Mouse (Mus musculus) limb, embryonic 12.5 days (tissue): ENCODE measurements around the gene Shroom1. TPM values are rescaled to one million over a fixed set of nuclear protein-coding genes. Genes with fewer than 3 reads are reported as not detected.
A peak's percentile ranks its signal among the peaks of the same experiment; 100 is the strongest.

Experiments
- ATAC-seq: fragments of 200-750 bp; cut with Nextera tagmentation; 2 replicates; pipeline ENCODE4 v1.8.0; 2017; ENCODE audit warnings: low read depth, moderate TSS enrichment; ENCODE audit not compliant: insufficient number of reproducible peaks, insufficient read depth, low FRiP score, low TSS enrichment
- H3K27ac ChIP-seq: fragments of 300-500 bp; sonication (generic); 2 replicates; pipeline ENCODE4 v1.5.1; 2016; ENCODE audit warnings: mild to moderate bottlenecking, moderate library complexity
- H3K27me3 ChIP-seq: fragments of 300-500 bp; sonication (generic); 2 replicates; pipeline ENCODE4 v1.6.1; 2016; ENCODE audit warnings: mild to moderate bottlenecking, moderate library complexity
- H3K36me3 ChIP-seq: fragments of 300-500 bp; sonication (generic); 2 replicates; pipeline ENCODE4 v1.6.1; 2016; ENCODE audit warnings: mild to moderate bottlenecking, moderate library complexity
- H3K4me1 ChIP-seq: fragments of 300-500 bp; sonication (generic); replicated peaks from 2 replicates; pipeline ENCODE4 v1.6.1; 2016
- H3K4me2 ChIP-seq: fragments of 300-500 bp; sonication (generic); 2 replicates; pipeline ENCODE4 v1.6.1; 2016; ENCODE audit warnings: mild to moderate bottlenecking, moderate library complexity
- H3K4me3 ChIP-seq: fragments of 300-500 bp; sonication (generic); replicated peaks from 2 replicates; pipeline ENCODE4 v1.5.1; 2016; ENCODE audit warnings: mild to moderate bottlenecking
- H3K9ac ChIP-seq: fragments of 300-500 bp; sonication (generic); replicated peaks from 2 replicates; pipeline ENCODE4 v1.6.1; 2016; ENCODE audit warnings: mild to moderate bottlenecking, moderate library complexity
- H3K9me3 ChIP-seq: fragments of 300-500 bp; sonication (generic); 2 replicates; pipeline ENCODE4 v1.6.1; 2016; ENCODE audit warnings: mild to moderate bottlenecking, moderate library complexity
- WGBS: fragments of 180-500 bp; shearing (Covaris S2); methylation state at CpG from one replicate; pipeline ENCODE4 v1.1.7; 2016; 5-methylcytosine and 5-hydroxymethylcytosine counted together
- polyA plus RNA-seq: library from polyadenylated mRNA; unstranded; fragments of >200 nt; fragmentation: Nextera tagmentation; extraction: Ambion mirVana; gene quantifications from 2 replicates; pipeline ENCODE4 v1.2.1, GENCODE M21; 2016

Shroom1 gene
- polyA plus RNA-seq, 1 experiment from 2014 or later = 6.8 TPM

- ATAC-seq = no peak
- 0 out of 2 replicates have a peak, but pooled peaks cover 4% of the 10 kb centered on the region for H3K9me3 ChIP-seq
- H3K4me3 ChIP-seq = no peak overlapping the region
- H3K27ac ChIP-seq = no peak overlapping the region
- H3K27me3 ChIP-seq = peaks cover 68% of the 10 kb centered on the region
- 67% methylated on average over 4 of the region's 4 CpGs for WGBS
- no peak overlapping the region for H3K9ac ChIP-seq
- H3K4me1 ChIP-seq = peaks cover 18% of the 10 kb centered on the region
- H3K36me3 ChIP-seq = no peaks in the 10 kb centered on the region
- H3K4me2 ChIP-seq = no peak overlapping the region
Measured at GRCm38 (mm10) chr11:53481088-53481730, 24.2 kb downstream of the Shroom1 start.

- H3K9ac ChIP-seq = no peak overlapping the region
- no peak for ATAC-seq
- no peak overlapping the region for H3K27ac ChIP-seq
- peaks cover 31% of the 10 kb centered on the region for H3K4me1 ChIP-seq
- H3K36me3 ChIP-seq = no peaks in the 10 kb centered on the region
- H3K4me3 ChIP-seq = no peak overlapping the region
- 77% methylated on average over 9 of the region's 9 CpGs for WGBS
- peaks cover 72% of the 10 kb centered on the region for H3K27me3 ChIP-seq
- H3K4me2 ChIP-seq = no peak overlapping the region
- H3K9me3 ChIP-seq = 0 out of 2 replicates have a peak, but pooled peaks cover 4% of the 10 kb centered on the region
Measured at GRCm38 (mm10) chr11:53483159-53483891, 26.3 kb downstream of the Shroom1 start.

DNA sequence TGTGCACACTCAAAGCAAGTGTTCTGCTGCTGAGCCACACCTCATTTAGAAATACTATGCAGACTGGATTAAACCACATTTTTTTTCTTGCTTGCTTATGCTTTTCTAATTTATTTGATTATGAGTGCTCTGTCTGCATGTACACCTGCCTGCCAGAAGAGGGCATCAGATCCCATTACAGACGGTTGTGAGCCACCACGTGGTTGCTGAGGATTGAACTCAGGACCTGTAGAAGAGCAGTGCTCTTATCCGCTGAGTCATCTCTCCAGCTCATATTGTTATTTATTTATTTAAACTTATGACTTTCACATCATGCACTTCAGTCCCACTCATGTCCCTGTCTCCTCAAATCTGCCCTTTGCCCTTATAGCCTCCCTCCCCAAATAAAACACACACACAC, 28.7 kb downstream of the Shroom1 start:
- peaks cover 14% of the 10 kb centered on the region for H3K4me1 ChIP-seq
- no peak overlapping the region for H3K27ac ChIP-seq
- 0 out of 2 replicates have a peak, but pooled peaks cover 4% of the 10 kb centered on the region for H3K9me3 ChIP-seq
- ATAC-seq = no peak
- 45% methylated on average over 3 of the region's 3 CpGs for WGBS
- H3K36me3 ChIP-seq = no peaks in the 10 kb centered on the region
- H3K4me2 ChIP-seq = no peak overlapping the region
- no peak overlapping the region for H3K9ac ChIP-seq
- H3K27me3 ChIP-seq = peaks cover 48% of the 10 kb centered on the region
- no peak overlapping the region for H3K4me3 ChIP-seq

DNA sequence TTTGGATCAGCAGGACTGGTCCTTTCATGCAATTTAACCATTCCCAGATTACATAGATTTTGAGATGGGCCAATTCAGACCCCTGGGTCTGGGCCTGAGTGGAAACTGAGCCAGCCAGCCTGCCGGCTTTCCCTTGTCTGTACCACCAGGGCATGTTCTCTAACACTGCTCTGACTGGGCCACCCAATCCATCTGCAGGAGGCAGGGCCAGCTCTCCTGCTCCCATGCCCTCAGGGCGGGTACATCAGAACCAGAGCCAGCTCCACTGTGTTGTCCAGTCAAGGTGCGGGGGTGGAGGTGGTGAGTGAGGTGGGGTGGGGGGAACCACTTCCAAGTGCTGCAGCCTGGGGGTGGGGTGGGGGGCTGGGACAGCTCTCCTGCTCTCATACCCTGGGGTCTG, 29.3 kb downstream of the Shroom1 start:
- H3K36me3 ChIP-seq = no peaks in the 10 kb centered on the region
- H3K27me3 ChIP-seq = peaks cover 42% of the 10 kb centered on the region
- 0 out of 2 replicates have a peak, but pooled peaks cover 4% of the 10 kb centered on the region for H3K9me3 ChIP-seq
- no peak for ATAC-seq
- 46% methylated on average over 3 of the region's 3 CpGs for WGBS
- peak overlapping the region; percentile 57; the same call in 1 of the 2 replicates for H3K4me2 ChIP-seq
- H3K27ac ChIP-seq = no peak overlapping the region
- no peak overlapping the region for H3K9ac ChIP-seq
- H3K4me1 ChIP-seq = peaks cover 14% of the 10 kb centered on the region
- no peak overlapping the region for H3K4me3 ChIP-seq

DNA sequence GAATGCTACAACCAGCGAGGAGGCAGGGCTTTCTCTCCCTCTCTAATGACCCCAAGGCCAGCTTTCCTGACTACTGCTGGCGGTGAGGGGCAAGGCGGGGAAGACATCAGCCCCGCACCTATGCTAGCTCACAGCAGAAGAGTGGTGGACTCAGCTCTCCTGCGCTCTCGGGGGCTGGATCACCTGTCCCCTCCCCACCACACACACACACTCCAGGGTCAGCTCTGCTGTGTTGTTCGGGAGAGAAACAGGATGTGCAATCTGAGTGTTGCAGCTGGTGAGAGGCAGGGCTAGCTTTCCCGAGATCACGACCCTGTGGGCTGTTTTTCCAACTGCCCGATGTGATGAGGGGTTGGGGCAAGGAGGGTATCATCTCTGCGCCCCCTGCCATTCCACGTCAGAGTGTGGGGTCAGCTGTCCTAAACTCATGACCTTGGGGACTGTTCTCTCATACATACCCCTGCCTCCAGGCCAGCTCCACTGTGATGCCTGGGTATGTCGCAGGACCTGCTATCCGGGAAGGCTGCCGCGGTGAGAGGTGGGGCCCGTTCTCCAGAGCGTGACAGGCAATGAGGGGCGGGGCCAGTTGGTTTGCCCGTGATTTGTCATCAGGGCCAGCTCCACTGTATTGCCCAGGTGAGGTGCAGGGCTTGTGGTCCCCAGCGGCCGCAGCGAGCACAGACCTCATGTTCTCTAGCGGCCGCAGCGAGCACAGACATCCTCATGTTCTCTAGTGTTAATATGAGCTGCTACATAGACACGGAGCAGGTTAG, 30.0 kb downstream of the Shroom1 start:
- 6% methylated on average over 27 of the region's 27 CpGs for WGBS
- Histone ChIP-seq H3K36me3 (no peaks in the 10 kb centered on the region), H3K4me2 (peak overlapping the region; percentile 57), H3K27ac (no peak overlapping the region), H3K4me3 (peak overlapping the region; percentile 30), H3K9me3 (0 out of 2 replicates have a peak, but pooled peaks cover 4% of the 10 kb centered on the region), H3K9ac (no peak overlapping the region), H3K4me1 (peaks cover 17% of the 10 kb centered on the region), H3K27me3 (peaks cover 35% of the 10 kb centered on the region)
- ATAC-seq = peak; percentile 64

DNA sequence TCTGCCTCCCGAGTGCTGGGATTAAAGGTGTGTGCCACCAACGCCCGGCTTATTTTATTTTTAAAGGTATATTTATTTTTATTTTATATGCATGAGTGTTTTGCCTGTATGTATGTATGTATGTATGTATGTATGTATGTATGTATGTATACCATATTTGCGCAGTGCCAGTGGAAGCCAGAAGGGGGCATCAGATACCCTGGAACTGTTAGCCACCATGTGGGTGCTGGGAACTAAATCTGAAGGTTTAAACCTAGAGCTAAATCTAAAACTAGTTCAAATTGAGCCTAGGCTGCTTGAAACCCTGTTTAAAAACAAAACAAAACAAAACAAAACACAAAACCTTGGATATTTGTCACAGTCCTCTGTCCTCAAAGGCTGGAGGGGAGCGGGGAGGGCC, 32.0 kb downstream of the Shroom1 start:
- ATAC-seq = no peak
- 98% methylated on average over 5 of the region's 5 CpGs for WGBS
- Histone ChIP-seq H3K4me2 (no peak overlapping the region), H3K27me3 (peaks cover 24% of the 10 kb centered on the region), H3K36me3 (no peaks in the 10 kb centered on the region), H3K27ac (no peak overlapping the region), H3K9ac (no peak overlapping the region), H3K4me3 (no peak overlapping the region), H3K4me1 (peaks cover 18% of the 10 kb centered on the region), H3K9me3 (0 out of 2 replicates have a peak, but pooled peaks cover 4% of the 10 kb centered on the region)

- H3K4me3 ChIP-seq = no peak overlapping the region
- H3K27ac ChIP-seq = no peak overlapping the region
- H3K9me3 ChIP-seq = 0 out of 2 replicates have a peak, but pooled peaks cover 4% of the 10 kb centered on the region
- H3K36me3 ChIP-seq = no peaks in the 10 kb centered on the region
- peaks cover 24% of the 10 kb centered on the region for H3K27me3 ChIP-seq
- H3K9ac ChIP-seq = no peak overlapping the region
- no peak for ATAC-seq
- no peak overlapping the region for H3K4me2 ChIP-seq
- H3K4me1 ChIP-seq = peaks cover 18% of the 10 kb centered on the region
- WGBS = 83% methylated on average over 9 of the region's 9 CpGs
Measured at GRCm38 (mm10) chr11:53489421-53489820, 32.4 kb downstream of the Shroom1 start.

- 34% methylated on average over 8 of the region's 8 CpGs for WGBS
- Histone ChIP-seq H3K4me2 (no peak overlapping the region), H3K36me3 (no peaks in the 10 kb centered on the region), H3K27ac (0 out of 2 replicates have a peak overlapping the region, but pooled peaks have one; percentile 23), H3K9me3 (no peaks in the 10 kb centered on the region), H3K9ac (no peak overlapping the region), H3K4me3 (no peak overlapping the region), H3K27me3 (peaks cover 13% of the 10 kb centered on the region), H3K4me1 (peaks cover 19% of the 10 kb centered on the region)
- no peak for ATAC-seq
Measured at GRCm38 (mm10) chr11:53491954-53492401, 35.0 kb downstream of the Shroom1 start.

DNA sequence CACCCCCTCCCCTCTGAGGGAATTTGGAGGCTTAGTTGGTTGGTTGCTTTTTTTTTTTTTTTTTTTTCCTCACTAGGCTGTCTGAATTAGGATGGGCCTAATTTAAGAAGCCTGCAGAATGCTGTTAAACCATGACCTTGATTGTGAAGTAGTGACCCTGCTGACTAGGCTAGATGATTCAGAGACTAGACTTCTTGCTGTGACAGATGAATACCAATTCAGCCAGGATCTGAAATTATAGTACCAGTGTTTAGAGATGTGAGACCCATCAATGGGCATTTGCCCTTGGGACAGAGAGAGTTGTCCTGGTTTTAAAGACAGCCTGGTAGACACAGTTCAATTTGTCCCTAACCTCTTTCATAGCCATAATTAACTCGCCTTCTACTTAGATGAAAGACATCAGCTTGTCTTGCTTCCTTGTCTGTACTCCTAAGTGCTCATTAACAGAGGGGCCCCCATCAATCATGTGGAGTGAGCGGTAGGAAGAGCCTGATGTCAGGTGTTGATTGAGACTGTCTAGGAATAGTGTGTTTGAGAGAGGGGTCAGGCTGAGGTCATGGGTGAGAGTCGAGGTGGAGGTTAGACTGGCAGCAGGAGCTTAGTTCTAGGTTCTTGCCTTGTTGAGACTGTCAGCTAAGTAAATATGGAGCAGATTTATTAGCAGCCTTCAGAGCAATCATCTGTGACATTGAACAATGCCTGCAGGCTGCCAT, 36.4 kb downstream of the Shroom1 start:
- Histone ChIP-seq H3K4me1 (peaks cover 12% of the 10 kb centered on the region; the same call in 1 of the 2 replicates), H3K9me3 (no peaks in the 10 kb centered on the region), H3K27ac (no peak overlapping the region), H3K4me3 (no peak overlapping the region), H3K4me2 (no peak overlapping the region), H3K36me3 (no peaks in the 10 kb centered on the region), H3K9ac (no peak overlapping the region), H3K27me3 (no peaks in the 10 kb centered on the region)
- WGBS = 26% methylated on average over 3 of the region's 3 CpGs
- ATAC-seq = no peak

DNA sequence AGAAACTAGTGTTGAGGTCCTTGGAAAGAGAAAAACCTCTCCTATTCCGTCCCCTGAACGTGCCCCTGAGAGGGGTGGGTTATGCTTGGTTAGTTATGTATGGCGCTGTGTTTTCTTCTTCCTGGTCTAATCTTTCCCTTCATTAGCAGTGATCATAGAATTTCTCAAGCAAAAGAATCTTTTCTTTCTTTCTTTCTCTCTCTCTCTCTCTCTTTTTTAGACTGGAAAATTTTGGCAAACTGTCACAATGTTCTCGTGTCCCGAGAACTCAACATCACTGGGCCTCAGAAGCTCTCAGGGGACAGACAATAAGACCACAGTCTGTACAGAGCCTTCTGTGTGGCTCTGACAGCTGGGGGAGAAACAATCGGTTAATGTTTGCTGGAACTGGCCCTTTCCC, 38.4 kb downstream of the Shroom1 start:
- Histone ChIP-seq H3K27me3 (0 out of 2 replicates have a peak, but pooled peaks cover 4% of the 10 kb centered on the region), H3K9ac (no peak overlapping the region), H3K36me3 (no peaks in the 10 kb centered on the region), H3K4me1 (peaks cover 13% of the 10 kb centered on the region; the same call in 1 of the 2 replicates), H3K4me2 (no peak overlapping the region), H3K27ac (no peak overlapping the region), H3K9me3 (no peaks in the 10 kb centered on the region), H3K4me3 (no peak overlapping the region)
- no peak for ATAC-seq
- 68% methylated on average over 6 of the region's 6 CpGs for WGBS
